Mouse (Mus musculus): ENCODE results near the gene Trim45.
A peak's percentile ranks its signal among the peaks of the same experiment; 100 is the strongest.

Trim45 gene

DNA sequence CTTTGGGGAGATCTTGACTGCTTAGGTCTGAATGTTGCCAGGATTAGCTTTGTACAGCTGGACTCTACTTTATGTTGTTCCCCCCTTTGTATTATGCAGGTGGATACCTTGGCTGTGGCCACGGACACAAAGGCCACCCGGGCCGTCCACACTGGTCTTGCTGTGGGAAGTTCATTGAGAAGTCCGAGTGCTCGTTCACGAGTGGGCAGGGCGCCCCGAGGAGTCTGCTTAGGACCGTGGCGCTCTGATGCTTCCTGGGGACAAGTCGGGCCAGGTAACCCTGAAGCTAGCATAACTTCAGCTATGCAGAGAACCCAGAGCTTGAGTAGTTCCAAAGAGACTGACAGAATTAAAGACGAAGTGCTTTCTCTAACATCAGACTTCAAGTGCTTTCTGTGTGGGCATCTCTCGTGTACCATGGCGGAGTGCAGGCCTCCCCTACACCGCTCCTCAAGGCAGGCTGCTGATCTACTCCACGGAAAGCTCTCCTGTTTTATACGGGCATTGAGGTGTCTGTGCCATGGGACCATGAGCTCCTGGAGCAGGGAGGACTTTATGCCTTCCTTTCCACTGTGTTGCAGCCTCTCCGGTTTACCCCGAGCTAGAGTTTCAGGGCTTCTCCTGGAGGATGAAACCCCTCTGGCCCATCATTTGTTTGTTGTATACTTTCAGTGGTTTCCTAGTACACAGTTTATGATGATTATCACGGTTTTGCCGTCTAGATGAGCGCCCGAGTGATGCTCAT lies 9.5 kb downstream of the Trim45 start:
- DNase-seq (ENCODE audit: low read depth): no peak

DNA sequence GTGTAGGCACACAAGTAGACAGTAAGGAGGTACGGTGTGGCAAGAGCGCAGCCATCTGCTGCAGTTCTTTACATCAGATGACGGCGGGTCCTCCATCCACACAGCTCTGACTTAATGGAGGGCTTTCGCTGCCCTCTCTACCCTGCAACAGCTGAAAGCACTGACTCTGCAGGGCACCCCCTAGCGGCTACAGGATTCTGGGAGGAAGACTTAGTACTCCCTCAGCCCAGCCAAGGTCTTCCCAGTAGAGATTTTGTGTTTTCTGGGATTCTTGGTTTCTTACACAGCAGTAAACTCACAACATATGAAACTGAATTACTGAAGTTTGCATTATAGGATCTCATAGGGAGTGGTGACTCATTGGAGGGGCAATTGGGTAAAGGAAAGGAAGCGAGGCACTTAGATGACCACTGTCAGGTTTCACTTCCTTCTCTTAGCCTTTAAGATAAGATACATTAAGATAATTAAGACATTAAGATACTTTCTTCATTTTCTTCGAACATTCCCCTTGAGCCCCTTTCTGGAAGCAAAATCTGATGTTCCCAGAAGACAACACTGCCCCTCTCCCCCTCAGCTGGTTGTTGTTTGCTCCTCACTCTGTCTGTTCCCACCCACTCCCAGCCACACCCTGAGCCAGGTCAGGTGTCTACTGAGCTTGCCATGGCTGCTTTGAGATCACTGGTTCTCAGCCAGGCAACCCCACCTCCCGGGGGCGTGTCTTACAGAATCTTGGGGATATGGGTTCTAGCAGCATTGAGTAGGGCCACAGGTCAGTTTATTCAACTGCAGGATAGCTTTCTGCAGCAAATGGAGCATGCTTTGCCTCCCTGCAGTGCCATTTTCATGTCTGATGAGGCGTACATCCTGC lies 10.3 kb downstream of the Trim45 start:
- peak; percentile 17 for DNase-seq (ENCODE audit: low read depth)

DNA sequence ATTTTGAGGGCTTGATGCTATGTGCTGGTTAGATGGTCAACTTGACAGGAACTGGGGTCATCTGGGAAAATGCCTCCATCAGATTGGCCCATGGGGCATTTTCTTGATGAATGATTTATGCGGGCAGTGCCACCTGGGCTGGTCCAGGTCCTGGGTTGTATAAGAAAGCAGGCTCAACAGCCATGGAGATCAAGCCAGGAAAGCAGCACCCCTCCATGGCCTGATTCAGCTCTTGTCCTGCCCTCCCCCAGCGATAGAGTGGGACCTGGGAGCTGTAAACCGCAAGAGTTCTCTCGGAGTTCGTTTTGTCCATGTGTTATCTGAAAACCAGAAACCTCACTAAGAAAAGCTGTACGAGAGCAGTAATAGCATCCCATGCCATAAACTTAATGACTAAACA lies 13.5 kb downstream of the Trim45 start:
- DNase-seq (ENCODE audit: low read depth): no peak

DNA sequence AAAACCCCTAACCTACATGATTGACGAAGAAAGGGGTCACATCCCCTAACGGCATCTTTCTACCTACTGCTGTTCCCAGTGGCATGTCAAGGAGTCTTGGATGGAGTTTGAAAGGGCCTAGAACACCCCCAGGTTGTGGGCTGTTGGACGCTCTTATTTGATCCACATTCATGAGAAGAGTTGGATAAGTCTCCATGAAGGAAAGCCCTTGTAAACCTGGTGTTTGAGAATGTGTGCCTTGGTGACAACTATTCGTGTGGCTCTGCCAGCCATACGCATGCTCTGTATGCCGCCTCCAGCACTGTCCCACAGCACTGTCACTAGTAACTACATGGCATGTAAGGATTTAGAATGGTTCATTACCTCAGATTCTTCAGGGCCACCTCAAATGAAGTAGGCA lies 14.2 kb downstream of the Trim45 start:
- no peak for DNase-seq (ENCODE audit: low read depth)

DNA sequence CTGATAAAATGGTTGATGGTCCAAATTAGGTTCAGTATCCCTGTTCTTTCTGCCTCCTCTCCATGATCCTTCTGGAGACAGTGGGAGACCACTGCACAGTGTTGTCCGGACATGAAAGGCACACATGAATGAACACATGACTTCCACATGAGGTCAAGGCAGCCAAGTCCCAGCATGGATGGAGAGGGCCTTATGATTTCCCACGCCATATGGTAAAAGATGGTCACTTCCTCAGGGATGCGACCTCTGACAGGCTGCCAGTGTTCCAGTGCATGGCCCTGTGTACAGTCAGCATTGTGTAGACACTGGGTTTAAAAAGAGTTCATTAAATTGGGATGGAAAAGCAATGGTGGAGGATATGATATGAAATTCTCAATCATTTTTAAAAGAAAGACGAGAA lies 16.2 kb downstream of the Trim45 start:
- DNase-seq (ENCODE audit: low read depth): no peak

DNA sequence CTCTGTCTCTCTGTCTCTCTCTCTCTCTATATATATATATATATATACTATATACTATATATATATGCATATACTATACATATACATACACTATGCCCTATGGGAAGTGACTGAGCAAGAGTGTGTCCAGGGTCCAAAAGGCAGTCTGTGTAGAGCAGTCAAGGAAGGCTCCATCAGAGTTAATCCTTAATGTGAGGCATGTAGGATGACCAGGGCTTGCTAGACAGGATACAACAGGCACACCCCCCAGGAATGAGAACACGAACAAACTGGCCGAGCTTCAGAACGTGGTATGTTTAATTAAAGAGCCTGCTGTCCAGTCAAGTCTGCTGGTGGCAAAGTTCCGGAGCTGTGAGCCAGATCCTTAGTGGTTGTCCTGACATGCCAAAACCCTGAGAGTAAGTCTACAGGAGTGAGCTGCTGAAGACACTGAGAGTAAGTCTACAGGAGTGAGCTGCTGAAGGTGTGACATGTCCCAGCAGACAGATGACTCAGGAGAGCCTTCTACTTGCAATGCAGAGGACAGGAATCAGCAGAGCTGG lies 18.6 kb downstream of the Trim45 start:
- DNase-seq (ENCODE audit: low read depth): no peak

DNA sequence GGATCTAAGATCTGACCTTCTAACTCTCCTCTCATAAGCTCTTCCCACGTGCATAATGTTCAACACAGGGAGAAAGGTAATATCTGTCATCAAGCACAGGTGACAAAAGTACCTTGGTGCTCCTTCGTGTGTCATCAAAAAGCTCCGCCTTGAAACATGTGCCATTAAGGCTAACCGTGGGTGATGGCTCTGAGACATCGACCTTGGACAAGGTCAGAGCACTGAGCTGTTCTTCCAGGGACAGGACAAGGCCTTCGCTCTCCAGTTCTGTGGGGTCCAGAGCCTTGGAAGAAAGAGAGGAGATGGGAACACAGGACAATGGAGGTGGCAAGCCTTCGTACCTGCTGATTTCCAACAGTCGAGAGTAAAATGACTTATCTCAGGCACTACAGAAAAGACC lies 25.3 kb downstream of the Trim45 start:
- DNase-seq (ENCODE audit: low read depth): no peak

DNA sequence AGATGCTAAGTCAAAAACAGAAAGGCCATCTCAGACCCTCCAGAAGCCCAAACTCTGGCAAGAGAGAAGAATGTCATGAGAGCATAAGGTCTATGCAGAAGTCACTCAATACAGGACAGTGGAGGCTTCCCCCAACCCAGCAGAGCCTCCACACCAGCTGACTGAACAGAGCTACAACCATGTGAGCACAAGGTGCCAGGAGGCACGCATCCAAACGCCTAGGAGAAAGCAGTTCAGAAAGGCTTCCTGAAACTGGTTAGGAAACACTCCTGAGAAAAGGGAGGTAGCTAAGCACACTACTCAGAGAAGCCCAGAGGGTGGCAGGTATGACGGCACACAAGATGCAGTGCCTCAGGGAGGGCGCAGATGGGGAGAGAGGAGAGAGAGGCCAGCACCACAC lies 29.5 kb downstream of the Trim45 start:
- no peak for DNase-seq (ENCODE audit: low read depth)

DNA sequence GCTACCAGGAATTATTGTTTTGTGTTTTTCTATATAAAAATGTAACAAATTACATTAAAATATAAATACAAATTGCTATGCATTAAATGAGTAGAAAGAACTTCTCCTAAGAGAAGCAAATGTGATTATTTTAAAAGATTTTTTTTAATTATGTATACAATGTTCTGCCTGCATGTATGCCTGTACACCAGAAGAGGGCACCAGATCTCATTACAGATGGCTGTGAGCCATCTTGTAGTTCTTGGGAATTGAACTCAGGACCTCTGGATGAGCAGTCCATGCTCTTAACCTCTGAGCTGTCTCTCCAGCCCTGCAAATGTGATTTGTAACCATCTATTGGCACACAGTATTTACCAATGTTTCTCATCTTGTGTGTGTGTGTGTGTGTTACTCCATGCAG lies 32.6 kb downstream of the Trim45 start:
- DNase-seq (ENCODE audit: low read depth): no peak

DNA sequence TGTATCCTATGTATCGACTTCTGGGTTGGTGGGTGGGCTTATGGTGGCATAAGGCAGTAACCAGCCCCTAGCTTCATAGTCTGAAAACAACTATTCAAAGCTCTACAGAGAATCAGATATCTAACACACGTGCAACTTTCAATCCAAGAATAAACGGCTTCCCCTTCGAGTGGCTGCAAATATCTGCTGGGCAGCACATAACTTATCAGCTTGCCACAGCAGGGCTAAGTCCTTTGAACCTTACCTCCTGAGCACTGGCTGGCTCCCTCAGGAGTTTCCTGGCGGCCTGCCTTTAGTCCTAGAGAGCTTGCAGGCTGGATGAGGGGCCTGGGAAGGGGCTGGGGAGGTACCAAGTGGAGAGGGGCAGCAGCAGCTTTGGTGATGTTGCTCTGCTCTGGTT lies 39.0 kb downstream of the Trim45 start:
- DNase-seq (ENCODE audit: low read depth): no peak

DNA sequence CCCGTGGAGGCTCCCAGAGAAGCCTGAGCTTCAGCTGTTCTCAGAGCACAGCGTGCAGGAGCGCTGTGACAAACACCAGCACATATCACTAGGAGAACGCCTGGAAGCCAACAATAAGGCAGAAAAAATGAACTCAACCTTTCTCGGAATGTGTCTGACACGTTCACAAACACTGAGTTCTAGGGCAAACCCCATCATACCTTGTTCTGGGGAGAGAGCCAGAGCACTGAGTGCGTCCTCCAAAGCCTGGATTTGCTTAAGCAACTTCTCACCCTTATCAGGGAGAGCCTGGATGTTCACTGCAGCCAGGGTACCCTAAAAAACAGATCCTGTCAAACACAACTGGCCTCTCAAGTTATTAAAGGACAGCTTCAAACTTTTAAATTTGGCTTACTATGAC lies 39.5 kb downstream of the Trim45 start:
- DNase-seq (ENCODE audit: low read depth): no peak

DNA sequence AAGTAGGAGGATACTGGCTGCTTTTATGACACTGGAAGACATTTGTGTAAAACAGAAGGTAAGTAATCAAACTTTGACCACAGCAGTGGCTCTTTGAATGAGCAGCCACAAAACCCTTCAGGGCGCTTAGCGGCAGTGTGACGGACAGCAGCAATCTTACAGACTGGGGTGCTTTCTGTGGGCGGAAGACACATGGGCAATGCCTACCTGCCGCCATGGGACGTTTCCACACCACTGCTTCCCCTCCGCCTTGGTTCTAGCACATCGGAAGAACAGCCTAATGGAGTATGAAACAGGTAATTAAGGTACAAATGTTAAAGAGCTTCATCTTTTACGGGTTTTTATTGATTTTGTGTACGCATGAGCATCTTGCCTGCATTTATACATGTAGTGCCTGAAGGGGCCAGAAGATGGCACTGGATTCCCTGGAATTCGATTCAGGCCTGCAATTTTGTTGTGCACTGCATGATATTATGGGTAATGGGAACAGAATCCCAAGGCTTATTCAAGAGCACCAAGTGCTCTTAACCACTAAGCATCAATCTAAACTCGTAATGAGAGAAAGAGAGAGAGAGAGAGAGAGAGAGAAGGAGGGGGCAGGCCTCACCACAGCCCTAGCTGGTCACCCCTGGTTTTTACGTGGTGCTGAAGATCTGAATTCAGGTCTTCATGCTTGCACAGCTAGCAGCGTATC lies 42.0 kb downstream of the Trim45 start:
- DNase-seq (ENCODE audit: low read depth): no peak

DNA sequence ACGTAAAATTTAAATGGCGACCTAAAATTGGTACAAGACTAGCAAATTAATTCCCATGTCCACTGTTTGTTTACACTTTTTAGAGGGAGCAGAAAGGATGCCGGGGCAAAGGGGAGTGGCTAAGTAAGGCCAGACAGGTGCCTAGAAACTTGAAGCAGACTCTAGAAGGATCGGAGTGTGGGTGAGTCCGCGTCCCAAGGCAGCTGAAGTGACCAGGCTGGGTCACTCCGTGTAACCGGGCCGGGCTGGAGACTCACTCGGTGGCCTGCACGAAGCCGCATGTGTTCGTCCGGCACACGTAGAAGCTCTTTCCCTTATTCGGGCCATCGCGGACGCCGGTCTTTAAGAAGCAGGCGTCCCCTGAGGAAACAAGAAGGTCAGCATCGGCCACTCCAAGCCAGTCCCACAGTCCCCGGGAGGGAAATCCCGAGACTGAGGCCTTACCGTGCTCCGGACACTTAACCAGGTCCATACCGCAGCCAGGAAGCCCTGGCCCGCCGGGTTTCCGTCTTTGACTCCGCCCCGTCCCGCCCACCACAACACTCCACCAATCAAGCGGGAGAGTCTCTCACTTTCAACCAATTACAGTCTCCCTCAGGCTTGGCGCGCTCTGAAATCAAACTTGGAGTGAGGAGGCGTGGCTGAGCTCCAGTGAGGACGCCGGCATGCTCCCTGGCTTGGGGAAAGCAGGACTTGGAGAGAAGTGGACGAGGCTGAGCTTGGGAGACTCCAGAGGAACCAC lies 47.3 kb downstream of the Trim45 start, which contains the start of gene Ttf2:
Ttf2 (minus strand) TSS at position 488 of the 742 bp plus-strand sequence.
- peak; percentile 87 for DNase-seq (ENCODE audit: low read depth)

DNA sequence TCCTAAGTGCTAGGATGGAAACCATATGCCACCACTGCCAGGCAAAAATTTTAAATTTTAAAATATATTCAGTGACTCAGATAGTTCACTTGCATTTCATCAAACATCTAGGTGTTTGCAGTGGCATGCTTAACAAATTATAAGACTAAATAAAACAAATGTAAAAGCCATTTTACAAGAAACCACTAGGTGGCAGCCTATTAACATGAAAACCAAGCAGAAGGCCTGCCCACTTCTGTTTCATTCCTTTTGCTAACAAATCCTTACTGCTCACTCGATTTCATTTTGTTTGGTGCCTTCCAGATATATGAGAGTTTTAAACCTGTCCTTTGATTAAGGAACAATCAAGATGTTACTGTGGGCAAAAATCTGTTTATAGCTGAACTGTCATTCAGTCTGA lies 51.9 kb downstream of the Trim45 start:
- DNase-seq (ENCODE audit: low read depth): no peak

DNA sequence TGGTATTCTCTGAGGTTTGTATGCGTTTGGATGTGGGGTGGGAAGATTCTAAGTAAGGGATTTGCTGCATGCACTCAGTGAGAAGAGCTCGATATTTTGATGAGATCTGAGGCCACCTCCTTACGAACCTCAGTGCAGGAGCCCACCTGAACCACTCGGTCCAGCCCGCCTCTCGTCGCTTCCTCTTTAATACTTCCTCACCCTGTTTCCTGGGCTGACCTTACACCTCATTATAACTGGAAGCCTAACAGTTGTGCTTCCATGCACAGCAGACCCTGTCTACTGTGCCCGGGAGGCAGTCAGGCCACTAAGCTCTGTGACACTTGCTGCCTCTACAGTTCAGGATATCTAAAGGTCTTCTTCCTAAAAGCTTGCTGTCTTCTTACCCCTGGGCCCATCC lies 57.3 kb downstream of the Trim45 start:
- no peak for DNase-seq (ENCODE audit: low read depth)
